Mouse (Mus musculus): ENCODE measurements around the gene Plxnc1.

DNA sequence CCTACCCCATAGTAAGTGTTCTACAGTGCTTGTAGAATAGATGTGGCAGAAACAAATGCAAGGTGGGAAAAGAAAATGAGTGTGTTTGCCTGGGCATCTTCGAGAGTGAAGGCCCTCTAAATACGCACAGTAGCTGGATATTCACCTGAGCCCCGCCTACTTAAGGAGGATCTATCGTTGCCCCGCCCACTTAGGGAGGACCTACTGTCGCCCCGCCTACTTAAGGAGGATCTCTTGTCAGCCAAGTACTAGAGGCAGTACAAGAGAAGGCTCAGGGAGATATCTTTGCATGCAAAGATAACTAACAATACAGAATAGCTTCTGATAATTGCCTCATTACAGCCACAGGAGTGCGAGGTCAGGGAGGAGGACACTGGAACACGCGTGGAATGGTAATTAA is 17.4 kb upstream of the Plxnc1 start:
- TF ChIP-seq POLR2A (IDR thresholded peaks at IDR 0.05; ENCODE audit: borderline replicate concordance, low read depth, low read length) (no peak), CTCF (IDR thresholded peaks at IDR 0.05; ENCODE audit: low read depth, low read length) (no peak)

Measured in bone marrow macrophage, adult 2 months (primary cell).